Mouse (Mus musculus) bone marrow macrophage, adult 2 months (primary cell): ENCODE measurements around the gene Fnbp1. TPM values are rescaled to one million over a fixed set of nuclear protein-coding genes. Genes with fewer than 3 reads are reported as not detected.

ENCODE experiments used
- H3K27ac ChIP-seq: 2 replicates; pipeline ENCODE4 v1.5.1; 2012; ENCODE audit warnings: low read depth, low read length; ENCODE audit not compliant: insufficient read depth
- H3K4me1 ChIP-seq: 2 replicates; pipeline ENCODE4 v1.6.1; 2012; ENCODE audit warnings: low read length; ENCODE audit not compliant: control insufficient read depth, insufficient read depth
- H3K4me3 ChIP-seq: 2 replicates; pipeline ENCODE4 v1.5.1; 2012; ENCODE audit warnings: mild to moderate bottlenecking, low read length, moderate library complexity; ENCODE audit not compliant: insufficient read depth
- CTCF ChIP-seq: IDR thresholded peaks from 2 replicates; pipeline ENCODE4 v1.5.1; 2012; ENCODE audit warnings: low read depth, mild to moderate bottlenecking, low read length, moderate library complexity
- POLR2A ChIP-seq: IDR thresholded peaks from 2 replicates; pipeline ENCODE4 v1.6.1; 2012; ENCODE audit warnings: mild to moderate bottlenecking, low read depth, low read length, borderline replicate concordance
- polyA plus RNA-seq: library from polyadenylated mRNA; stranded (reverse); fragments of >200 nt; gene quantifications from 2 replicates; pipeline ENCODE4 v1.2.4, GENCODE M21; 2012; ENCODE audit not compliant: missing spikeins, insufficient read depth, insufficient read length

Fnbp1 gene
- polyA plus RNA-seq, 1 experiment: 258 TPM

DNA sequence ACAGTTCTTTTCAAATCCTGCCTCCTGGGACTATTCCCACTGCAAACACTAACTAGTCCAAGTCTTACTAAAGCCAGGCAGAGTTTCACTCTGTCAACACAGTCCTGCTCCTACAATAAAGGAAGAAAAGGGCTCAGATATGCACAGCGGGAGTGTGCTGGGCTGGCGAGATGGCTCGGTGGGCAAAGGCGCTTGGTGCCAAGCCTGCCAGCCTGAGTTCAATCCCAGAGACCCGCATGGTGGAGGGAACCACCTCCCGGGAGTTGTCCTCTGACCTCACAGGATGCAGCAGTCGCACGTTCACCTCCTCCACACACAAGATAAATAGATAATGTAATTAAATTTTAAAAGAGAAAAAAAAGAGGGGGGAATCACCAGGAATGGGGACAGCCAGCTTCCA is 38.5 kb downstream of the Fnbp1 start:
- TF ChIP-seq POLR2A (no peak), CTCF (no peak)
- H3K27ac ChIP-seq: no peak overlapping the region
- H3K4me1 ChIP-seq: peaks cover 18% of the 10 kb centered on the region
- no peak overlapping the region for H3K4me3 ChIP-seq

DNA sequence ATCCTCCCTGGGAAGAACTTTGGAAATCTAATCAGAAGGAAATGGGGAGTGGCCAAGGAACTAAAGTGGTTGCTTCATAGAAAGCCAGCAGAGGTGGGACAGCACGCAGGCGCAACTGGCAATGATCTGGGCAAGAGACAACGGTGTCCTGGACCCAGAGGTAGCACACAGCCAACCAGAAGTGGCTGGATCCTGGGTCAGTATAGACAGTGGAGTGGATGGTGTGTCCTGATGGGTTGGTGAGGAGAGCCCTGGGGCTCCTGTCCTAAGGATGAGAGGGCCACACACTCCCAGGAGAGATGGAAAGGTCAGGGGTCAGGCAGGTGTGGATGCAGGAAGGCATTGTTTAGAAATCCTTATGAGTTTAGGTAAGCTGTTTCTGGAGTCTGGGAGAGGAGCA is 40.5 kb downstream of the Fnbp1 start:
- Histone ChIP-seq H3K4me3 (no peak overlapping the region), H3K4me1 (peaks cover 1% of the 10 kb centered on the region; the same call in 1 of the 2 replicates), H3K27ac (no peak overlapping the region)
- no peak for TF ChIP-seq CTCF
- no peak for TF ChIP-seq POLR2A

DNA sequence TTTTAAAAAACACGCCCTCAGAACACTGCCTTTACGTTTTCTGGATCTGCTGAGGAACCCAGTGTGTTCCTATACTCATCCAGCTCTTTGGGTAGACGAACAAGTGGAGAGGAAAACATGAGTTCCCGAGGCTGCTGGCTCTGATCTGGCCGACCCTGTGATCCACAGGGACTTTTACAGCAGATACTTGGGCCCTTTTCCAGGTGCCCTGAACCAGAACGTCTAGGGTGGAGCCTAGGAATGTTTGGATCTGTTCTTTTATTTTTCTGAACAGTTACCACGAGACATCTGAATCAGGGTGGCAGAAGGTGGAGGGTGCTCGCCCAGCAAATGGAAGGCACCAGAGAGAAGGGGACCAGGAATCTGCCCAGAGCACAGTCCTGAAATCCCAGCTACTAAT is 42.7 kb downstream of the Fnbp1 start:
- TF ChIP-seq POLR2A (no peak), CTCF (no peak)
- Histone ChIP-seq H3K27ac (no peak overlapping the region), H3K4me3 (no peak overlapping the region), H3K4me1 (peaks cover 13% of the 10 kb centered on the region)

DNA sequence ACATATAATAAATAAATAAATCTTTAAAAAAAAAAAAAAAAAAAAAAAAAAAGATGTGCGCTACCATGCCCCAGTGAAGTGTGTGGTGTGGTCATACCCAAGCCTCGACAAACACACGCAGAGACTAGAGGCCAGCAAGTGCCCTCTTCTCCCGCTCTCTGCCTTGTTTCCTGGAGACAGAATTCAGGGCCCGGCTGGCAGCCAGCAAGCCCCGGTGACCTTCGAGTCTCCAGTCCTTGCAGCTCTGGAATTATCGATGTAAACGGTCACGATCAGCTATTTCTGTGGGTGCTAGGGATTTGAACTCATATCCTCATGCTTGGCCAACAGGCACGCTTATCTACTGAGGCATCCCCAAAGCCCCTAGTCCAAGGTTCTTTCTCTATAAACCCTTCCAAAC is 43.2 kb downstream of the Fnbp1 start:
- peaks cover 13% of the 10 kb centered on the region for H3K4me1 ChIP-seq
- no peak overlapping the region for H3K27ac ChIP-seq
- no peak overlapping the region for H3K4me3 ChIP-seq
- no peak for TF ChIP-seq CTCF
- no peak for TF ChIP-seq POLR2A

DNA sequence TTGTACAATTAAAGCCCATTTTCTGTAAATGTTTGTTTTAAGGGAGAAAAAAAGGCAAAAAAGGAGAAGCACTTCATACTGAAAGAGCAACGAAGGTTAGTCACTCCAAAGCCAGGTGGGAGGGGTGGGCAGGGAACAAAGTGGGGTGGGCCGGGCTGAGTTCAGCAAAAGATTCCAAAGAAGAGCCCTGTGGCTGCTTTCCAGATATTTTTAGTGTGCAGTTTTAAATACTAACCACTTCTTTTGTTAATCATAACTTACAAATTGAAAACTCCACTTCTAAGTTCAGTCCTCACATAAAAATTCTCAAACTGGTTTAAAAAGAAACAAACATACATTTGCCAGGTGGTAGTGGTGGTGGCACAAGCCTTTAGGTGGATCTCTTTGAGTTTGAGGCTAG is 44.5 kb downstream of the Fnbp1 start:
- H3K4me1 ChIP-seq: peaks cover 13% of the 10 kb centered on the region
- TF ChIP-seq POLR2A (no peak), CTCF (no peak)
- no peak overlapping the region for H3K27ac ChIP-seq
- H3K4me3 ChIP-seq: no peak overlapping the region

DNA sequence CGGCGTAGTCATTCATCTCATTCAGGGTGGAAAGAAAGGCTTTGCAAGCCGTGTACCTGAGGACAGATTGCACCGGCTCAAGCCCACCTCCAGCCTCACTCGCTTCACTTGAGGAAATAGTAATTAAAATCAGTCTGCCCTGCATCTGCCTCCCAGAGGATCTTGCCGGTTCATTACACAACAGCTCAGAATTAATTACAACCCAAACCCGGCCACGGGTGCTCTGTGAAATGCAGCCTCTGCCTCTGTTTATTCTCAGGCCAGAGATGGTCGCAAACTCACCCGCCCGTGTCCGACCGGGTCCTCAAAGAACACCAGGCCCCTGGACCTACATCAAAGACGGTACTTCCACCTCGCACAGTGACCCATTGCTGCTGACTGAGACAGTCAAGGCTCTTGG is 45.7 kb downstream of the Fnbp1 start:
- H3K4me3 ChIP-seq: no peak overlapping the region
- H3K27ac ChIP-seq: no peak overlapping the region
- no peak for TF ChIP-seq POLR2A
- TF ChIP-seq CTCF: no peak
- peaks cover 13% of the 10 kb centered on the region for H3K4me1 ChIP-seq

DNA sequence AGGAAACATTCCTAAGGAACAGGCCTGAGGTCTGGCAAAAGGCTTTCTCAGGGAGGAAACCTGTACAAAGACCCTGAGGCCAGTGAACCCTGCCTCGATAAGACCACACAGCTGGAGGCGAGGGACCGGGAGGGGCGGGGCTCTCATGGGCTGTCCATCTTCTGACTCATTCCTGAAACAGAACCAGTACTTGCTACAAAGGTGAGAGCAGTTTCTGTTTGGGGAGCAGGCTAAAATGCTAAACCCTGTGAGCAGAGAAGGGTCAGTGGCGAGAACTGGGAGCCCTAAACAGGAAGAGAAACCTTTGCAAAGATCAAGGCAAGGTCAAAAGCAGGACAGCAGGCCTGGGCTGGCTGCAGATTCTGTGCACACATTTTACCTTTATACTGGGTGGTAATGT is 47.2 kb downstream of the Fnbp1 start:
- Histone ChIP-seq H3K4me1 (peaks cover 23% of the 10 kb centered on the region), H3K27ac (no peak overlapping the region), H3K4me3 (no peak overlapping the region)
- TF ChIP-seq CTCF (no peak), POLR2A (no peak)

DNA sequence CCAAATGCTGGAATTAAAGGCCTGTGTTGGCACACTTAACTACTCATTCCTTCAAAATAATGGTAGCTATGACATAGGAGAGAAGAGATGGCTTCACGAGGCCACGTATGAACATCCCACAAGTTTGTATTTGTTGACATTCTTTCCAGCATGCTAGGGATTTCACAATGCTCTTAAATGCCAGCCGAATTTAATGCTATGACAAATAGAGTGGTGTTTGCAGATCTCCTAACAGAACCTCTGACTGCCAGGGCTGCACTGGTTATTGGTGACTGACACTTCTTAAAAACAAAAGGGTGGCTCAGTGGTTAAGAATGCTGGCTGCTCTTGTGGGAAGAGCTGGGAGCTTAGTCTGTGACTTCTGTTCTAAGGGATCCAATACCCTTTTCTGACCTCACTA is 48.9 kb downstream of the Fnbp1 start:
- Histone ChIP-seq H3K27ac (no peak overlapping the region), H3K4me3 (no peak overlapping the region), H3K4me1 (peaks cover 35% of the 10 kb centered on the region)
- TF ChIP-seq CTCF (no peak), POLR2A (no peak)

DNA sequence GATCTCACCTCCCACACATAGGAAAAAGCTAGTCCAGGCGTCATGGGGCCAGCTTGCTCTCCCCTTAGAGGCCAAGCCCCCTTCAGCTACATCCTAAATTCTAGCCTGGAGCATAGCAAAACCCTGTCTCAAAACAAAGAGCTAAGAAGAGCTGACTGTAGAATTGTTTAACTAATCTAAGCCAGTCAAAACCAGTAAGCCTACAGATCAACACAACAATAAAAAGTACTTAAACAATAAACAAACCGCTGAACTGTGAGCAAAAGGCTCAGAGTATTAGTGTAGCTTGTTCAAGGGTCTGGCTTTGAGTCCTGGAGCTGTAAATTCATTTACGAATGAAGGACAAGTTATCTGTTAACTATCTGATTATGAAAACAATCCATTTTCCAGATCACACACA is 50.6 kb downstream of the Fnbp1 start:
- H3K27ac ChIP-seq: no peak overlapping the region
- no peak overlapping the region for H3K4me3 ChIP-seq
- peaks cover 51% of the 10 kb centered on the region for H3K4me1 ChIP-seq
- TF ChIP-seq CTCF: no peak
- TF ChIP-seq POLR2A: no peak

DNA sequence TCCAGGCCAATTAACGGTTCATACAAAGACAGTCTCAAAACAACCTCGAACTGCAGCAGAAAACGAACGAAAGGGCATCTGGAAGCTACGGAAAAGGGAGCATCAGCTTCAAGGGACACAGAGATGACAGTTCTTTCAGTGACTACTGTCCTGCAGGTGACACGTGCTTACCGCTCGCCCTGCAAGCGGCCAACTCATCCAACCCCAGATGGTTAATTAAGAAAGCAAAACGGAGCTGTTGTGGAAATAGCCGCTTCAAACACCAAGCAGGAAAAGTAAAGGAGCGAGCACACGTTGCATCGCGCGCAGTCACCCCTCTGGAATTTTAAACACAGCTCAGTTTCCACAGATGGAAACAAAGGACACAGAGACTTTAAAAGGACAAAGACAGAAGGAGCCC is 52.2 kb downstream of the Fnbp1 start:
- peaks cover 48% of the 10 kb centered on the region for H3K4me1 ChIP-seq

DNA sequence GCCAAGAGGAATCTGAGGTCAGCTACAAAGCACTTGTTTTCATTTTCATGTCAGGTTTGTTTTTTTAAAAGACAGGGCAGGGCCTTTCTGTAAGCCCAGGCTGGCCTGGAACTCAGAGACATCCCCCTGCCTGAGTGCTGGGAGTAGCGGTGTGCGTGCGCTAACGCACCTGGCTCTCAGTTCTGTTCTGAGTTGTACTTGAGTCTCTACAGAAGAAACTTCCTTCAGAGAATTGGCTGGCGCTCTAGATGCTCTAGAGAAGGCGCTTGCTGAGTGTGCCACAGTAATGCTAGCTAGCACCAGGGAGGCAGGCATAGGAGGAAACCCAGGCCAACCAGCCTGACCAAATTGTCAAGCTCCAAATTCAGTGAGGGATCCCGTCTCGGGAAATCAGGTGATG is 52.9 kb downstream of the Fnbp1 start:
- peaks cover 45% of the 10 kb centered on the region for H3K4me1 ChIP-seq
- H3K4me3 ChIP-seq: no peak overlapping the region
- TF ChIP-seq POLR2A (no peak), CTCF (no peak)
- peak overlapping the region; percentile 95 for H3K27ac ChIP-seq

More for the DNA sequence above, 52.2 kb downstream of the Fnbp1 start:
- no peak for TF ChIP-seq POLR2A
- no peak for TF ChIP-seq CTCF
- no peak overlapping the region for H3K27ac ChIP-seq
- no peak overlapping the region for H3K4me3 ChIP-seq
